Mouse (Mus musculus): Measurements from ENCODE around the gene Cox4i1. TPM values are rescaled to one million over a fixed set of nuclear protein-coding genes. Genes with fewer than 3 reads are reported as not detected.

The Cox4i1 gene
- total RNA-seq, 2 experiments from 2014 or later: 475 to 731 TPM

Other genes starting within 250 kb of the Cox4i1 start
- gene Gins2, start 78.9 kb upstream of the Cox4i1 start, total RNA-seq (2015): 65.9 and 67.1 TPM in 2 replicates
- gene Gins2, start 78.9 kb upstream of the Cox4i1 start, total RNA-seq (2017): 28.1 and 47.1 TPM in 2 replicates
- gene 1190005I06Rik, start 20.6 kb upstream of the Cox4i1 start, total RNA-seq (2015): 0.78 and 1.1 TPM in 2 replicates
- gene 1190005I06Rik, start 20.6 kb upstream of the Cox4i1 start, total RNA-seq (2017): not detected in 2 replicates
- gene Gm27021, start 143 bp upstream of the Cox4i1 start, total RNA-seq (2015): not detected in 2 replicates
- gene Gm27021, start 143 bp upstream of the Cox4i1 start, total RNA-seq (2017): not detected in 2 replicates
- gene Emc8, start 351 bp downstream of the Cox4i1 start, total RNA-seq (2015): 63.9 and 66.1 TPM in 2 replicates
- gene Emc8, start 351 bp downstream of the Cox4i1 start, total RNA-seq (2017): 56.3 and 61.1 TPM in 2 replicates
- gene Irf8, start 68.1 kb downstream of the Cox4i1 start, total RNA-seq (2015): 80.9 and 119 TPM in 2 replicates
- gene Irf8, start 68.1 kb downstream of the Cox4i1 start, total RNA-seq (2017): 154 and 205 TPM in 2 replicates